Mouse (Mus musculus) myocyte (in vitro differentiated cells): ENCODE data around the gene Nek2.

Experiments used
- E2F4 ChIP-seq: IDR thresholded peaks from one replicate; pipeline ENCODE4 v1.6.1; 2011; ENCODE audit warnings: mild to moderate bottlenecking, control low read depth, moderate library complexity; ENCODE audit not compliant: insufficient read depth
- MYOD1 ChIP-seq, 3 experiments: IDR thresholded peaks; one replicate each; pipeline ENCODE4 v1.6.1; 2011; ENCODE audit warnings: control low read depth in 2 of 3, low read depth in 2 of 3, mild to moderate bottlenecking in 2 of 3, moderate library complexity in 1 of 3; ENCODE audit not compliant: insufficient read length in 2 of 3, control insufficient read depth in 1 of 3
- POLR2A ChIP-seq: IDR thresholded peaks from one replicate; pipeline ENCODE4 v1.6.1; 2011; ENCODE audit warnings: low read depth, mild to moderate bottlenecking, control low read depth, moderate library complexity; ENCODE audit not compliant: insufficient read length
- POLR2AphosphoS2 ChIP-seq: IDR thresholded peaks from one replicate; pipeline ENCODE4 v1.6.1; 2011; ENCODE audit warnings: low read depth, control low read depth; ENCODE audit not compliant: insufficient read length
- SRF ChIP-seq: IDR thresholded peaks from one replicate; pipeline ENCODE4 v1.6.1; 2011; ENCODE audit warnings: low read depth; ENCODE audit not compliant: control insufficient read depth, insufficient read length
- TCF12 ChIP-seq: IDR thresholded peaks from one replicate; pipeline ENCODE4 v1.6.1; 2011; ENCODE audit warnings: mild to moderate bottlenecking, control low read depth; ENCODE audit not compliant: poor library complexity, insufficient read depth, severe bottlenecking
- USF1 ChIP-seq: IDR thresholded peaks from one replicate; pipeline ENCODE4 v1.6.1; 2011; ENCODE audit warnings: low read depth, mild to moderate bottlenecking, control low read depth, moderate library complexity

GRCm38 (mm10) chr1:191875683-191876305, 54.5 kb downstream of the Nek2 start:
- no peak for TF ChIP-seq POLR2A
- no peak for TF ChIP-seq USF1
- no peak for TF ChIP-seq SRF
- no peak for TF ChIP-seq POLR2AphosphoS2
- TF ChIP-seq MYOD1 (IDR thresholded peaks at IDR 0.05; ENCODE audit: control insufficient read depth in 1 of 3, insufficient read length in 2 of 3, low read depth in 2 of 3), result no peak
- no peak for TF ChIP-seq E2F4
- no peak for TF ChIP-seq TCF12
